Mouse (Mus musculus) G1E (cell line): ENCODE data around the gene 9530003J23Rik.
"Not testable (repeated sequence)": the region's sequence is repeated elsewhere in the genome, so short reads cannot be mapped to it uniquely, and the experiment has no call there.

Experiments used
- CTCF ChIP-seq: IDR thresholded peaks from 2 replicates; pipeline ENCODE4 v1.5.1; 2012; ENCODE audit warnings: low read depth, low read length, inconsistent platforms, mixed read lengths
- GATA1 ChIP-seq: IDR thresholded peaks from 2 replicates; pipeline ENCODE4 v1.6.1; 2012; ENCODE audit warnings: borderline replicate concordance, low read length, inconsistent platforms, mixed read lengths
- GATA2 ChIP-seq: IDR thresholded peaks from 2 replicates; pipeline ENCODE4 v1.6.1; 2012; ENCODE audit warnings: low read depth, low read length, inconsistent platforms, borderline replicate concordance
- POLR2AphosphoS5 ChIP-seq: IDR thresholded peaks from 2 replicates; pipeline ENCODE4 v1.6.1; 2012; ENCODE audit warnings: low read depth, low read length, inconsistent platforms; ENCODE audit not compliant: insufficient replicate concordance
- TAL1 ChIP-seq: conservative IDR thresholded peaks from 2 replicates; pipeline ENCODE4 v1.6.1; 2012; ENCODE audit warnings: low read depth, low read length, inconsistent platforms, mixed read lengths

GRCm38 (mm10) chr10:117274645-117275044 lies 36.1 kb upstream of the 9530003J23Rik start:
- TF ChIP-seq GATA1, CTCF, TAL1, GATA2, POLR2AphosphoS5: not testable (repeated sequence)
